Mouse (Mus musculus): Measurements from ENCODE around the gene Zfp873.
"Not testable (repeated sequence)": the region's sequence is repeated elsewhere in the genome, so short reads cannot be mapped to it uniquely, and the experiment has no call there.

Zfp873 gene

GRCm38 (mm10) chr10:82047597-82048459 is at the start of gene Zfp873:
TSS of gene Zfp873 (plus strand) at chr10:82048123.
- peak; percentile 91 for DNase-seq

GRCm38 (mm10) chr10:82003209-82003608 is 44.7 kb upstream of the Zfp873 start:
- DNase-seq, result not testable (repeated sequence)

GRCm38 (mm10) chr10:82004822-82005221 is 43.1 kb upstream of the Zfp873 start:
- DNase-seq, result not testable (repeated sequence)

GRCm38 (mm10) chr10:82042191-82042590 is 5.7 kb upstream of the Zfp873 start:
- no peak for DNase-seq

- DNase-seq, result no peak
These were observed 1.3 kb upstream of the Zfp873 start for GRCm38 (mm10) chr10:82046603-82047002.

DNA sequence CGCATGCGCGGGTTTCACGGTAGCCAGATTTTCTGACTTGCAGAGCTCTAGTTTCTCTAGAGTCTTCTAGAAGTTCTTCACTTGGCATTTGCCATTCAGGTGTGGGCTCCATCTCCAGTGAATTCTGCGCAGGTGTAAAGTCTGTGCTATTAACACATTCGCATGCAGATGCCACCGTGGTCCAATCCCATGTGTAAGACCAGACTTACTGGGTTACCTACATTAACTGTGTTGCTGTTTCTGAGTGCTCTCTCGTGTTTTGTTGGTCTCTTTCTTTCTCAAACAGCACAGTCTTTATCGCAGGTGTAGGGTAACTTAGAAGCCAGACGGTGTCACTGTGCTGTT is 509 bp downstream of the Zfp873 start:
- not testable (repeated sequence) for DNase-seq

DNA sequence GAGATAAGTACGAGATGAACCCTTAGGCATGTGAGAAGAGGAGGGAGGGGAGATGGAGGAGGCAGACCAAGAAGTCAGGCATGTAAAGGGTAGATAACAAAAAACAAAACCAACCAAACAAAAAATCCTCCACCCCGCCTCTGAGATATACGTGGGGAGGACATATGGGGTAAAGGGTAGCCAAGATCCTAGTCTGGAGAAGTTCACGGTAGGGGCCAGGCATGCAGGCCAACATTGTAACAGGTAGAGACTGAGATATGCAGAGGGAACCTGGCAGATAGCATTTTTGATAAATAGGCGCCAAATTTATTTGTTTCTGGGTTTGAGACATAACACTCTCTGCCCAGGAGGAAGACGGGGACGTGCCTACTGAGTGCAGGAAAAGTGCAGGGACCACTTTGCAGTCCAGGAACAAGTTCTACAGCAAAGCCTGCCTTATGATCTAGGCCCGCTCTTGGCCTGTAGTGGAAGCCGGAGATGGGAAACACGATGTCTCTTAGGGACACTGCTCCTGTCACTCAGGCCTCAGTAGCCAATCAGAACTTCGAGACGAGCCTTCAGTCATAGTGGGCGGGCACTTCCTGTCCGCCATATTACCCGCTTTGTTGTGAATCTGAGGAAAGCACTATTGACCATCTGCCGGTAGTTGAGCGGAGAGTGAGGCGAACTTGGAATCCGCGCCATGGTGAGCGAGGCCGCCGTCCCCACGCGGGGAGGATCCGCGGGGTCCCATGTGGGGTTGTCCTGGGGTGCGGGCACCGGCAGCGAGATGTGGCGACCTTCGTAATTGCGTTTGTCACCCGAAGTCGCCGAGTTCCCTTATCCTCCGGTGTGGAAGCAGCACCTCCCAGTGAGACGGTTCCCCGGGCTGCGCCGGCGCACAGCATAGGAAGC is 35.1 kb downstream of the Zfp873 start, which contains the start of gene BC024063:
TSS of gene BC024063 (plus strand) at position 626 of the 894 bp plus-strand sequence.
- peak; percentile 72 for DNase-seq

GRCm38 (mm10) chr10:82083622-82083971 is 35.7 kb downstream of the Zfp873 start:
- DNase-seq, result not testable (repeated sequence)
